Mouse (Mus musculus): ENCODE data around the gene Myl12a. TPM values are rescaled to one million over a fixed set of nuclear protein-coding genes. Genes with fewer than 3 reads are reported as not detected.
"Not testable (repeated sequence)": the region's sequence is repeated elsewhere in the genome, so short reads cannot be mapped to it uniquely, and the experiment has no call there.

Gene Myl12a
- polyA plus RNA-seq, 1 experiment: 47.9 TPM

DNA sequence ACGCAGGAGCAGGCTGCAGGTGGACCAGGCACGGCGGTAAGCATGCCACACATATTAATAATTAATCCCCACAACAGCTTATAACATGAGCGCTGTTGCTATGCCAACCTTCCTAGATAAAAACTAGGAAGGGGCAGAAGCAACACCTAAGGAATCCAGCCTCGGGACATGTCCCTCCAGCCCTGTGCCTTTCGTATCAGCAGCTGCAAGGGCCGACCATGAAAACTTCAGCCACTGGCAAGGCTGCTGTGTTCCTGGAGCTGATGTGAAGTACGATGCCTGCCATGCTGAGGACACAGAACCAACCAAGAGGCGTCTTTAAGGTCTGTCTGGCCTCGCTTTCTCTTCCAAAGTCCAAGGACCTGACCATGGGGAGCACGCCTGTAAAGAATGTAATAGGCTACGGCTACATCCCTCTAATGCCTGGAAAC, 14.3 kb downstream of the Myl12a start:
- Histone ChIP-seq H3K27ac (ENCODE audit: insufficient read depth, low read length) (no peak overlapping the region), H3K4me3 (replicated peaks; ENCODE audit: insufficient read depth, low read depth, low read length) (no peak overlapping the region), H3K4me1 (ENCODE audit: control insufficient read depth, insufficient read depth, low read length) (peaks cover 15% of the 10 kb centered on the region), H3K27me3 (ENCODE audit: control insufficient read depth, insufficient read depth, low read length) (no peaks in the 10 kb centered on the region)
- no peak for TF ChIP-seq CTCF (IDR thresholded peaks at IDR 0.05; ENCODE audit: borderline replicate concordance, insufficient read depth, low read depth, low read length)
- no peak for TF ChIP-seq POLR2A (IDR thresholded peaks at IDR 0.05; ENCODE audit: borderline replicate concordance, insufficient read depth, low read length)
- DNase-seq: no peak
- WGBS: 85% methylated on average over 12 of the region's 12 CpGs

DNA sequence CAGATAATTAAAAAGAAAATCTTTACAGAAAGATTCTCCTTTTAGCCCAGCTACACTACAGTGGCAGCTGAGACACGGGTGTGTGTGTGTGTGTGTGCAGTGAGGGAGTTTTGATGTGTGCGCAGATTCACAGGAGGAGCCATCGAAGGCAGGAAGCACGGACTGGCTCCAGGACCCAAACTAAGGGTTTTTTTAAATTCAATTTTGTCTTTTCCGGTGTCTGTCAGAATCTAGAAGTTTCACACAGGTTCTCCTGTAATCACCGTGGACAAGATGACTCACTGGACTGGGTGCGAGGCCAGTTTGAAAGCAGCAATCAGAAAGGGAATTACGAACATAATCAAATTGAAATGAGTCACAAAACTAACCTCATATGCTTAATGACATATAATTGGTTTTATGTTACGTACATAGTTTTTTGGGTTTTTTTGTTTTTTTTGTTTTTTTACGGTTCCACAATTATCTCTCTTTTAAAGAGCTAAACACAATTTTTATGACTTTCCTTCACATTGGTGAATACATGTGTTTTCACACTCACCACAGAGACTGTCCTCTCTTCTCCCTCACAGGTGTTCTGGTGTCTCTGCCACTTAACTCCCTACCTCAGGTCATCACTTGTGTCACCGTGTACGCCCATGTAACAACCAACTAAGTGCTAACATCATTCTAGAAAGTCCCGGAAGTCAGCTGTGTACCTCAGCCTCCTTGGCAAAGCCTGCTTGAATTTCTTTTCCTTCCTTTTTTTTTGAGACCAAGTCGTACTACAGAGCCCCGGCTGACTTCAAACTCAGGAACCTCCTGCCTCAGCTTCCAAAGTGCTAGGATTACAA, 15.6 kb downstream of the Myl12a start:
- DNase-seq: no peak
- TF ChIP-seq CTCF (IDR thresholded peaks at IDR 0.05; ENCODE audit: borderline replicate concordance, insufficient read depth, low read depth, low read length) (no peak), POLR2A (IDR thresholded peaks at IDR 0.05; ENCODE audit: borderline replicate concordance, insufficient read depth, low read length) (no peak)
- Histone ChIP-seq H3K27me3 (ENCODE audit: control insufficient read depth, insufficient read depth, low read length) (no peaks in the 10 kb centered on the region), H3K27ac (ENCODE audit: insufficient read depth, low read length) (no peak overlapping the region), H3K4me3 (replicated peaks; ENCODE audit: insufficient read depth, low read depth, low read length) (no peak overlapping the region), H3K4me1 (ENCODE audit: control insufficient read depth, insufficient read depth, low read length) (peaks cover 15% of the 10 kb centered on the region)
- WGBS: 81% methylated on average over 15 of the region's 15 CpGs

DNA sequence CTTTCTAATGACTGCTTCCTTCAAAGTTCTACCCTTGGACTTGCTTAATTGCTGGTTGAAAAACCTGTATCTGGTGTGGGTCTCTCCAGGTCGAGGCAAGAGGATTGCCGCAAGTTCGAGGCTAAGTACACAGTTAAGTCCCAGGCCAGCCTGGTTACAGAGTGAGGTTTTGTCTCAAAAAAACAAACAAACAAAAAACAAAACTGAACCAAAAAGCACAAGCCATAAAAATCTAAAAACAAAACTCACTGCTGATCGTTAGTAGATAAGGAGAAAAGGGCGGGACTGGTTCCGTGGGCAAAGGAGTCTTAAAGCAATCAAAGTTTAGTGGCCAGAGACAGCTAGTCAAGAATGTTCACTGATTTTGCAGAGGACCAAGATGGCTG, 16.3 kb downstream of the Myl12a start:
- Histone ChIP-seq H3K27ac (ENCODE audit: insufficient read depth, low read length) (no peak overlapping the region), H3K4me3 (replicated peaks; ENCODE audit: insufficient read depth, low read depth, low read length) (no peak overlapping the region), H3K27me3 (ENCODE audit: control insufficient read depth, insufficient read depth, low read length) (no peaks in the 10 kb centered on the region), H3K4me1 (ENCODE audit: control insufficient read depth, insufficient read depth, low read length) (peaks cover 12% of the 10 kb centered on the region)
- DNase-seq: no peak
- 92% methylated on average over 6 of the region's 6 CpGs for WGBS
- TF ChIP-seq CTCF (IDR thresholded peaks at IDR 0.05; ENCODE audit: borderline replicate concordance, insufficient read depth, low read depth, low read length): no peak

DNA sequence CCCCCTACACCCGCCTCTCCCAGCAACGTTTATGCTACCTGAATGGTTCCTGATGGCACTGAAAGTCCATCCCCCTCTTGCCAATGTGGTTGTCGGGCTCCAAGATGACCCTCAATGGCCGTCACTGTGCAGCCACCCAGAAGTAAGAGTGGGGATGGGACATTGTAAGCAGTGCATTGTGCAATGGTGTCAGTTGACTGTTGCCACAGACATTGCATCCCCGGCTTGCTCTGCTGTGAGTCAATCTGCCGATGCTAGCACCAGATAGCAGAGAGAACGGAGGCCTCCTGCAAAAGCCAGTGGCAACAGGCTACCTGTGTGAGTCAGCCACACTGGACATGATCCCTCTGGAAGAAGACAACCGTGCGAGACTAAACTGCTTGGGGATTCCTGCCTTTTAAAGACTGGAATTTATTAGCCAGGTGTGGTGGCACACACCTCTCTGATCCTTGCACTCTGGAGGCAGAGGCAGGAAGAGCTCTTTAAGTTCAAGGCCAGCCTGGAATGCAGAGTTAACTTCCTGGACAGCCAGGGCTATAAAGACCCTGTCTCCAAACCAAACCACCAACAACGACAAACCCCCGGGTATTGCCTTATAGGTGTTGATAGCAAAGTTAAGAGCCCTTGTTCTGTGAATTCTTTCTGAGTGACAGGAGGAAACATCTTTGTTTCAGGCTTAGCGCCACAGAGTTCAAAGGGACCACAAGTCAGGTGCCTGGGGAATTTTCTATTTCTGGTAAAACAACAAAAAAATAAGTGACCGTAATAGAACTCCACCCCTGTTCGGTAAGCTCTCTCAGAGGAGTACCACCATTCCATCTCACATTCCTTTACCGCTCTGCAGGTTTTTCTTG, 16.9 kb downstream of the Myl12a start:
- no peaks in the 10 kb centered on the region for H3K27me3 ChIP-seq (ENCODE audit: control insufficient read depth, insufficient read depth, low read length)
- H3K4me1 ChIP-seq (ENCODE audit: control insufficient read depth, insufficient read depth, low read length): peaks cover 12% of the 10 kb centered on the region
- H3K4me3 ChIP-seq (replicated peaks; ENCODE audit: insufficient read depth, low read depth, low read length): no peak overlapping the region
- no peak for DNase-seq
- H3K27ac ChIP-seq (ENCODE audit: insufficient read depth, low read length): no peak overlapping the region
- TF ChIP-seq CTCF (IDR thresholded peaks at IDR 0.05; ENCODE audit: borderline replicate concordance, insufficient read depth, low read depth, low read length): no peak
- no peak for TF ChIP-seq POLR2A (IDR thresholded peaks at IDR 0.05; ENCODE audit: borderline replicate concordance, insufficient read depth, low read length)
- WGBS: 88% methylated on average over 15 of the region's 15 CpGs

DNA sequence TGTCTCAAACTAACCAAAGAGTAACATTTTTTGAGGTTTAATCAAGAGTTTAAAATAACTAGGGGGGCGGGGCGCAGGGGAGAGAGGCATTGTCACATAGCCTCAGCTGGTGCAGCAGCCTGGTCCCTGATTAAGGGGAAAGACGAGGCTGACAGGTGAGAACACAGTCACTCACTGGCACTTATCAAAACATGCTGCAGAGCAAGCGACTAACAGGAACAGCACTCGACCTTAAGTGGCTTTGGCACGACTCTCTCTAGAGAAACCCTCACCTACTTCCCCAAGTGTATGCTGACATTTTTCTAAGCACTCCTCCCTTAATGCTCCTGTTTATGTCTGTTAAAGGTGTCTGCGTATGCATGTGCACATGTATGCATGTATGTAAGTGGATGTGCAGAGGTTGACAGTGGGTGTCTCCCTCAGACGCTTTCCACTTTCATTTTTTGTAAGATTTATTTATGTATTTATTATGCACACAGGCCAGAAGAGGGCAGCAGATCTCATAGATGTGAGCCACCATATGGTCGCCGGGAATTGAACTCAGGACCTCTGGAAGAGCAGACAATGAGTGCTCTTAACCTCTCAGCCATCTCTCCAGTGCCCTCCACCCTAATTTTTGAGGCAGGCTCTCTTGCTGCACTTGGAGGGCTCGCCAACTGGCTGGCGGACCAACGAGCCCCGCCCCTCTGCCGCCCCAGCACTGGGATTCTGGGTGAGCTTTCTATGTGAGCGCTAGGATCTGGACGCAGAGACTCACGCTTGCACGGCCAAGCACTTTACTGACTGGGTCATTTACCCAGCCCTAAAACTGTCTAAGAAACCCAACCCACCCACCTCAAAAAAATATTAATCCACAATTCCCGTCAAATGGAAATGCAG, 23.1 kb downstream of the Myl12a start:
- H3K27ac ChIP-seq (ENCODE audit: insufficient read depth, low read length): no peak overlapping the region
- WGBS: 88% methylated on average over 20 of the region's 20 CpGs
- no peak for DNase-seq
- TF ChIP-seq POLR2A (IDR thresholded peaks at IDR 0.05; ENCODE audit: borderline replicate concordance, insufficient read depth, low read length) (no peak), CTCF (IDR thresholded peaks at IDR 0.05; ENCODE audit: borderline replicate concordance, insufficient read depth, low read depth, low read length) (no peak)
- H3K27me3 ChIP-seq (ENCODE audit: control insufficient read depth, insufficient read depth, low read length): no peaks in the 10 kb centered on the region
- H3K4me3 ChIP-seq (replicated peaks; ENCODE audit: insufficient read depth, low read depth, low read length): no peak overlapping the region
- peaks cover 2% of the 10 kb centered on the region; the same call in 1 of the 2 replicates for H3K4me1 ChIP-seq (ENCODE audit: control insufficient read depth, insufficient read depth, low read length)

DNA sequence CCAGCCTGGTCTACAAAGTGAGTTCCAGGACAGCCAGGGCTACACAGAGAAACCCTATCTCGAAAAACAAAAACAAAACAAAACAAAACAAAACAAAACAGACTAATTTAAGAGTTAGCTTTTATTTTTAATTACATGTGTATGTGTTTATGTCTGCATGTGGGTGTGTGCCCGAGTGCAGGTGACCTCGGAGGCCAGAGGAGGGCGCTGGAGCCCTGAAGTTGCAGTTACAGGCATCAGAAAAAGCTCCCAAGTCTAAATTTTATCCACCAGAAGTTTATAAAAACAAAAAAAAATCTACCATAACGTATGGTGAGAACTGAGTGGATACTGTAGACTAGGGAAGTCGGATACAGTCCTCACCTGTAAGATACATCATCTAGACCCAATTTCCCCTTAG, 24.9 kb downstream of the Myl12a start:
- peaks cover 2% of the 10 kb centered on the region; the same call in 1 of the 2 replicates for H3K4me1 ChIP-seq (ENCODE audit: control insufficient read depth, insufficient read depth, low read length)
- no peak for DNase-seq
- no peak overlapping the region for H3K27ac ChIP-seq (ENCODE audit: insufficient read depth, low read length)
- 93% methylated on average over 6 of the region's 6 CpGs for WGBS
- H3K27me3 ChIP-seq (ENCODE audit: control insufficient read depth, insufficient read depth, low read length): no peaks in the 10 kb centered on the region
- TF ChIP-seq CTCF (IDR thresholded peaks at IDR 0.05; ENCODE audit: borderline replicate concordance, insufficient read depth, low read depth, low read length): peak; percentile 14; the same call in 1 of the 2 replicates
- no peak for TF ChIP-seq POLR2A (IDR thresholded peaks at IDR 0.05; ENCODE audit: borderline replicate concordance, insufficient read depth, low read length)
- no peak overlapping the region for H3K4me3 ChIP-seq (replicated peaks; ENCODE audit: insufficient read depth, low read depth, low read length)

DNA sequence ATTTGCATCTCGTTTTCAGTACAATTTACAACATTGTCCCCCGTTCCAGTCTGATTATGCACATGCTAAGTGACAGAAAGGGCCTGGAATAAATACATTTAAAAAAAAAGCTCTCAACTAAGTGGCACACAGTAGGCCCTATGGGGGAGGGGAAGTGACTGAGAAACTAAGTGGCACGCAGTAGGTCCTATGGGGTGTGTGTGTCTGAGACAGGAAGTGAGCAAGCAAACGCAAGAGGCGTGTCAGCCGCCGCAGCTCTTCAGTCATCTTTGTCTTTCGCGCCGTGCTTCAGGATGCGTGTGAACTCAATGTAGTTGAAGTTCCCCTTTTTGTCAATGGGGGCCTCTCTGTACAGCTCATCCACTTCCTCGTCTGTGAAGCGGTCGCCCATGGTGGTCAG, 28.6 kb downstream of the Myl12a start:
- H3K4me3 ChIP-seq (replicated peaks; ENCODE audit: insufficient read depth, low read depth, low read length); H3K4me1 ChIP-seq (ENCODE audit: control insufficient read depth, insufficient read depth, low read length); H3K27me3 ChIP-seq (ENCODE audit: control insufficient read depth, insufficient read depth, low read length); DNase-seq; H3K27ac ChIP-seq (ENCODE audit: insufficient read depth, low read length): not testable (repeated sequence)
- WGBS: 92% methylated on average over 14 of the region's 14 CpGs
